ENCODE assay signal across 11 mouse cellular contexts in the genomic region with DNA sequence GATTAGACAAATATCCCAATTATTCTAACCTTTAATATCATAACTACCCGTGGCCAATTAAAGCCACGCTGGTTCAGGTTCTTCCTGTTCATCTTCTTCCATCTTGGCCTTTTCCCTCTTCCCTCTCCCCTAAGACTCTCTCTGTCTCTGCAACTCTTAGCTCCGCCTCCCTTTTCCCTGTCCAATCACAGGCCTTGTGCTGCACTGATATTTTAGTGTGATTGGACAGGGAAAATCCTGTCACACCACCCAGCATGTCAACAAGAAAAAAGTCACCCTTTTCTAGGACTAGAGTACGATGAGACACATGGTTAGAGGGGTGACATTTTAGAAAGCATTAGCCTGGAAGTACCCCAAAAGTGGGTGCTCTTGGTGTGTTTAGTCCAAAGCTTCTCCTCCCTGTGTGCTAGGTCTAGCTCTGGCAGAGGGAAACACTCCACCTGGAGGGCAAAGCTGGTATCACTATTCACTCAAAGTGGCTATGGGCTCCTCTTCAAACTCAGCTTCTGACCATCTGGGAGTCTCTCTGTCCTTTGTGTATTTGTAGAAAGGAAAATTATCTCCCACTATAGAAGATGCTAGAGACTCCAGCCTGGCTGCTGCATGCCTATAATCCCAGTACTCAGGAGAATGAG. TPM values are rescaled to one million over a fixed set of nuclear protein-coding genes. Genes with fewer than 3 reads are reported as not detected.
DNase-seq lines count a peak whose midpoint lies in the region; ATAC-seq and TF ChIP-seq lines count a peak whose summit lies in the region.
"Had no signal": no experiment of that assay in that cellular context is flagged by ENCODE, and none has a peak within 500 bp of the region (broad histone marks: within the 10 kb centered on the region; RNA-seq: fewer than 3 reads in every experiment).

No protein-coding gene starts in this region.

- H3K4me1 ChIP-seq in E14TG2a.4 (replicated peaks; ENCODE audit: low read depth, low read length) = no peaks in the 10 kb centered on the region
- H3K4me1 ChIP-seq: embryonic facial prominence, embryonic 12.5 days; heart, embryonic 15.5 days; liver, embryonic 15.5 days had no signal

- H3K9me3 ChIP-seq in E14TG2a.4 (ENCODE audit: low read length) = no peaks in the 10 kb centered on the region
- H3K9me3 ChIP-seq: embryonic facial prominence, embryonic 12.5 days; heart, embryonic 15.5 days; liver, embryonic 15.5 days had no signal

- no peaks in the 10 kb centered on the region for H3K36me3 ChIP-seq in E14TG2a.4 (ENCODE audit: insufficient read depth, low read length)
- H3K36me3 ChIP-seq: embryonic facial prominence, embryonic 12.5 days; heart, embryonic 15.5 days; liver, embryonic 15.5 days had no signal

- peak; percentile 69 for TF ChIP-seq CTCF in layer of hippocampus, adult 2 months (conservative IDR thresholded peaks at IDR 0.05)
- peak; percentile 49 for TF ChIP-seq CTCF in E14TG2a.4 (conservative IDR thresholded peaks at IDR 0.05; ENCODE audit: low read length)

- no peak for ATAC-seq in CD4-positive, CD25-positive, alpha-beta regulatory T cell, adult 4 months
- ATAC-seq in erythroid progenitor cell, adult 5-6 weeks (replicated peaks; ENCODE audit: low FRiP score, poor library complexity, severe bottlenecking) = no peak

- peak; percentile 23 for DNase-seq in CD4-positive, CD25-positive, alpha-beta regulatory T cell, adult 2 months (ENCODE audit: low read depth, low spot score)
- peak in 1 of 2 experiments; percentile 16 for DNase-seq in layer of hippocampus, adult 2 months (ENCODE audit: low spot score in 2 of 2)
- DNase-seq in layer of hippocampus, postnatal 14 days (ENCODE audit: low spot score in 2 of 2) = no peak
- peak; percentile 34 for DNase-seq in embryo, embryonic 10.5 days (ENCODE audit: low spot score)
- DNase-seq in urinary bladder, postnatal 4 days (ENCODE audit: low spot score in 2 of 2) = no peak

- H3K27me3 ChIP-seq in E14TG2a.4 (ENCODE audit: insufficient read depth, low read length) = no peaks in the 10 kb centered on the region
- H3K27me3 ChIP-seq: embryonic facial prominence, embryonic 12.5 days; heart, embryonic 15.5 days; liver, embryonic 15.5 days had no signal

- no peak overlapping the region for H3K27ac ChIP-seq in layer of hippocampus, adult 2 months
- H3K27ac ChIP-seq: embryonic facial prominence, embryonic 12.5 days; heart, embryonic 15.5 days; liver, embryonic 15.5 days had no signal

- H3K4me3 ChIP-seq in layer of hippocampus, adult 2 months = no peak overlapping the region
- no peak overlapping the region for H3K4me3 ChIP-seq in E14TG2a.4 (replicated peaks; ENCODE audit: low read length)
- H3K4me3 ChIP-seq: embryonic facial prominence, embryonic 12.5 days; heart, embryonic 15.5 days; liver, embryonic 15.5 days had no signal

RNA-seq across cellular contexts. Expression of a gene that starts 6.9 kb away (rescaled TPM):
- not detected for polyA plus RNA-seq in CD4-positive, CD25-positive, alpha-beta regulatory T cell, adult 4 months (2017; shearing (Covaris generic))
- total RNA-seq in layer of hippocampus, adult 2 months (2021) = not detected
- not detected for total RNA-seq in layer of hippocampus, postnatal 14 days (2021)
- not detected in 2 replicates for total RNA-seq in erythroid progenitor cell, adult 5-6 weeks (2015; ENCODE audit: low replicate concordance)
- total RNA-seq in erythroid progenitor cell, adult 5-6 weeks (2017; ENCODE audit: low replicate concordance) = not detected in 2 replicates
- polyA plus RNA-seq: embryonic facial prominence, embryonic 12.5 days had no signal

RNA-seq across cellular contexts. Expression of a gene that starts 12.2 kb away (rescaled TPM):
- not detected for polyA plus RNA-seq in CD4-positive, CD25-positive, alpha-beta regulatory T cell, adult 4 months (2017; shearing (Covaris generic))
- total RNA-seq in layer of hippocampus, adult 2 months (2021) = not detected
- total RNA-seq in layer of hippocampus, postnatal 14 days (2021) = not detected
- total RNA-seq in erythroid progenitor cell, adult 5-6 weeks (2015; ENCODE audit: low replicate concordance) = not detected in 2 replicates
- not detected in 2 replicates for total RNA-seq in erythroid progenitor cell, adult 5-6 weeks (2017; ENCODE audit: low replicate concordance)
- polyA plus RNA-seq: embryonic facial prominence, embryonic 12.5 days; heart, embryonic 15.5 days; liver, embryonic 15.5 days had no signal

RNA-seq across cellular contexts. Expression of a gene that starts 14.5 kb away (rescaled TPM):
- not detected for polyA plus RNA-seq in CD4-positive, CD25-positive, alpha-beta regulatory T cell, adult 4 months (2017; shearing (Covaris generic))
- total RNA-seq in layer of hippocampus, adult 2 months (2021) = not detected
- not detected for total RNA-seq in layer of hippocampus, postnatal 14 days (2021)
- total RNA-seq in erythroid progenitor cell, adult 5-6 weeks (2015; ENCODE audit: low replicate concordance) = not detected in 2 replicates
- total RNA-seq in erythroid progenitor cell, adult 5-6 weeks (2017; ENCODE audit: low replicate concordance) = not detected in 2 replicates
- polyA plus RNA-seq: embryonic facial prominence, embryonic 12.5 days; heart, embryonic 15.5 days; liver, embryonic 15.5 days had no signal

RNA-seq across cellular contexts. Expression of a gene that starts 17.1 kb away (rescaled TPM):
- polyA plus RNA-seq in CD4-positive, CD25-positive, alpha-beta regulatory T cell, adult 4 months (2017; shearing (Covaris generic)) = not detected
- not detected for total RNA-seq in layer of hippocampus, adult 2 months (2021)
- total RNA-seq in layer of hippocampus, postnatal 14 days (2021) = not detected
- total RNA-seq in erythroid progenitor cell, adult 5-6 weeks (2015; ENCODE audit: low replicate concordance) = not detected in 2 replicates
- not detected in 2 replicates for total RNA-seq in erythroid progenitor cell, adult 5-6 weeks (2017; ENCODE audit: low replicate concordance)
- polyA plus RNA-seq: embryonic facial prominence, embryonic 12.5 days; heart, embryonic 15.5 days; liver, embryonic 15.5 days had no signal

RNA-seq across cellular contexts. Expression of a gene that starts 17.9 kb away (rescaled TPM):
- not detected for polyA plus RNA-seq in CD4-positive, CD25-positive, alpha-beta regulatory T cell, adult 4 months (2017; shearing (Covaris generic))
- not detected for total RNA-seq in layer of hippocampus, adult 2 months (2021)
- not detected for total RNA-seq in layer of hippocampus, postnatal 14 days (2021)
- total RNA-seq in erythroid progenitor cell, adult 5-6 weeks (2015; ENCODE audit: low replicate concordance) = not detected in 2 replicates
- not detected in 2 replicates for total RNA-seq in erythroid progenitor cell, adult 5-6 weeks (2017; ENCODE audit: low replicate concordance)
- polyA plus RNA-seq: embryonic facial prominence, embryonic 12.5 days; heart, embryonic 15.5 days; liver, embryonic 15.5 days had no signal

Comparison
In these comparisons a context has a peak if more than half of its experiments do, and no peak if none do; other contexts are left out.
1. DNase-seq: peak in CD4-positive, CD25-positive, alpha-beta regulatory T cell, adult 2 months (single experiment) and embryo, embryonic 10.5 days (single experiment); none in layer of hippocampus, postnatal 14 days (0 of 2) and urinary bladder, postnatal 4 days (0 of 2).